Mouse (Mus musculus): ENCODE measurements at regions not wholly inside any gene's neighbourhood (a gene's known extent, or its start where the extent isn't known, plus 50 kb on each side); places are given as distances from the start of the nearest gene placed in this dataset.
A peak's percentile ranks its signal among the peaks of the same experiment; 100 is the strongest.

DNA sequence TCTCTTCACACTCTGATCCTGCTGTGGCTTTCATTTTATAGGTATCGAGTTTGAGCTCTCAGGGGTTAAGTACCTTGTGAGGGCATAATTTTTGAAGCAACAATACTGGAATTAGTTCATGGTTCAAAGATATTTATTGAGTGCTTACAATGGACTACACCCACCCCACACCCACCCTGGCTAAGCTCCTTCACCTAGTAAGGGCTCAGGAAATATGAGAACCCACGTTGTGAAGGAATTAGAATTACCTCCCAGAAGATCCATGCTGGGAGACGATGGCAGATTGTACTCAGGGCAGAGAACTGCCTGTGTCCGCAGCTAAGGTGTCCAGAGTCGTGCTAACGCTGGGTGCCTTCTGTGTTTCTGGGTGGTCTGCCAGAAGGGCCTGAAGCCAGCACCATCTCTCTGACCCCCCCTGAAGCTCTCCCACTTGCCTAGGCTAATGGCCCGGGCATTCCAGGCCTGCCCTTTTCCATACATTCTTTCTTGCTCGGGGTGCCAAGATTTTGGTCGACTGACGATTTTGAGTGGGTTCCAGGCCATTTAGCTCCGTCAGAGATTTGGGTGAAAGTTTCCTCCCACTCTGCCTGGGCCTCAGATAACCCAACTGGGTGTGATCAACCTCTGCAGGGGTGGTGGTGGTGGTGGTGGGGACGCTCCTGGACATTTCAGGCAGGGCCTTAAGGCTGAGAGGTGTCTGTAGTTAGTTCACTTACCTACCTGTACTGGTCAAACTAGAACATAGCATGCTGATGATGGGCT, 67.7 kb upstream of the Bcl6 start:
- H3K27me3 ChIP-seq (ENCODE audit: control insufficient read depth, insufficient read depth, low read length): no peaks in the 10 kb centered on the region
- TF ChIP-seq POLR2A (IDR thresholded peaks at IDR 0.05; ENCODE audit: borderline replicate concordance, insufficient read depth, low read length) (no peak), CTCF (IDR thresholded peaks at IDR 0.05; ENCODE audit: borderline replicate concordance, insufficient read depth, low read depth, low read length) (no peak)
- no peak for DNase-seq
- H3K4me3 ChIP-seq (replicated peaks; ENCODE audit: insufficient read depth, low read depth, low read length): no peak overlapping the region
- no peaks in the 10 kb centered on the region for H3K4me1 ChIP-seq (ENCODE audit: control insufficient read depth, insufficient read depth, low read length)
- WGBS: 41% methylated on average over 12 of the region's 12 CpGs
- no peak overlapping the region for H3K27ac ChIP-seq (ENCODE audit: insufficient read depth, low read length)

GRCm38 (mm10) chr16:24054293-24054692, 65.6 kb upstream of the Bcl6 start:
- H3K27ac ChIP-seq (ENCODE audit: insufficient read depth, low read length): no peak overlapping the region
- 93% methylated on average over 3 of the region's 3 CpGs for WGBS
- no peaks in the 10 kb centered on the region; the same call in 1 of the 2 replicates for H3K4me1 ChIP-seq (ENCODE audit: control insufficient read depth, insufficient read depth, low read length)
- DNase-seq: no peak
- no peaks in the 10 kb centered on the region for H3K27me3 ChIP-seq (ENCODE audit: control insufficient read depth, insufficient read depth, low read length)
- no peak overlapping the region for H3K4me3 ChIP-seq (replicated peaks; ENCODE audit: insufficient read depth, low read depth, low read length)
- no peak for TF ChIP-seq CTCF (IDR thresholded peaks at IDR 0.05; ENCODE audit: borderline replicate concordance, insufficient read depth, low read depth, low read length)
- TF ChIP-seq POLR2A (IDR thresholded peaks at IDR 0.05; ENCODE audit: borderline replicate concordance, insufficient read depth, low read length): no peak

DNA sequence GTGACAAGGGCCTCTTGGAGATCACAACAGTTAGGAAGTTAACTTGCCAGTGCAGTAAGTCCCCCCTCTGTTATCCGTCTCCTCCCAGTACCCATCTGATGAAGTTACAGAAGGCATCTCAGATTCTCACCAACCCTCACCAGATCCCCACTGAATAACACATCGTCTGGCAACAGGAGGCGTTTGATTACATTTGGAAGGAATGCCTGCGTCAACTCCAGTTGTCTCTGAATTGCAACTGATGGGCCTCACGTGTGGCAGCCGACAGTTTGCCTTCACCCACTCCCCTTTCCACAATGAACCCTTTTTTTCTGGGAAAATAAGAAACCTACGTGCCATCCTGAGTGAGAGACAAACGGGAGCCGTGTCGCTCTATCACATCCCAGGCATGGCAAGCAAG, 64.8 kb upstream of the Bcl6 start:
- H3K4me1 ChIP-seq (ENCODE audit: control insufficient read depth, insufficient read depth, low read length): no peaks in the 10 kb centered on the region; the same call in 1 of the 2 replicates
- TF ChIP-seq CTCF (IDR thresholded peaks at IDR 0.05; ENCODE audit: borderline replicate concordance, insufficient read depth, low read depth, low read length) (no peak), POLR2A (IDR thresholded peaks at IDR 0.05; ENCODE audit: borderline replicate concordance, insufficient read depth, low read length) (no peak)
- no peak overlapping the region for H3K4me3 ChIP-seq (replicated peaks; ENCODE audit: insufficient read depth, low read depth, low read length)
- no peak overlapping the region for H3K27ac ChIP-seq (ENCODE audit: insufficient read depth, low read length)
- 87% methylated on average over 10 of the region's 10 CpGs for WGBS
- DNase-seq: no peak
- H3K27me3 ChIP-seq (ENCODE audit: control insufficient read depth, insufficient read depth, low read length): no peaks in the 10 kb centered on the region

GRCm38 (mm10) chr16:24050856-24051640, 62.4 kb upstream of the Bcl6 start:
- DNase-seq: peak; percentile 58 to 70
- H3K4me3 ChIP-seq (replicated peaks; ENCODE audit: insufficient read depth, low read depth, low read length): no peak overlapping the region
- TF ChIP-seq CTCF (IDR thresholded peaks at IDR 0.05; ENCODE audit: borderline replicate concordance, insufficient read depth, low read depth, low read length) (no peak), POLR2A (IDR thresholded peaks at IDR 0.05; ENCODE audit: borderline replicate concordance, insufficient read depth, low read length) (no peak)
- no peaks in the 10 kb centered on the region for H3K27me3 ChIP-seq (ENCODE audit: control insufficient read depth, insufficient read depth, low read length)
- 44% methylated on average over 10 of the region's 10 CpGs for WGBS
- no peak overlapping the region for H3K27ac ChIP-seq (ENCODE audit: insufficient read depth, low read length)
- H3K4me1 ChIP-seq (ENCODE audit: control insufficient read depth, insufficient read depth, low read length): no peaks in the 10 kb centered on the region; the same call in 1 of the 2 replicates

DNA sequence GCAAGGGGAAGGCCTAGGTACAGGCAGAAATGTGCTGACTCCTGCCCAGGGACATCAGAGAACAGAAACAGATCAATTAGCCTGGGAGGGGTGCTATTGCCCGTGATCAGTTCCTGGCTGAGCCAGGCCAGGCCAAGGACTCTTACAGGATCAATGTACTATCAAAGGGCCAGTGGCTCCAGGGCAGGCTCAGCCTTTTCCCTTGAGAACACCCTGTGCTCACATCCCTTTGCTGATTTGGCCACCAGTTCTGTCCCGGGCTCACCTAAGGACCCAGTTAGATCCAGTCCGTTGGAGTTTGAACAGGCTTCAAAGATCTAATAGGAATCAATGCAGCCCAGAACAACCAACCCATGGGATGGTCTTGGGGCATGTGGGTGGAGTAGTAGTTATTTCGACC, 55.1 kb upstream of the Bcl6 start:
- WGBS: 92% methylated on average over 4 of the region's 4 CpGs
- DNase-seq: no peak
- Histone ChIP-seq H3K4me1 (ENCODE audit: control insufficient read depth, insufficient read depth, low read length) (peaks cover 8% of the 10 kb centered on the region), H3K27ac (ENCODE audit: insufficient read depth, low read length) (no peak overlapping the region), H3K27me3 (ENCODE audit: control insufficient read depth, insufficient read depth, low read length) (no peaks in the 10 kb centered on the region), H3K4me3 (replicated peaks; ENCODE audit: insufficient read depth, low read depth, low read length) (no peak overlapping the region)
- no peak for TF ChIP-seq CTCF (IDR thresholded peaks at IDR 0.05; ENCODE audit: borderline replicate concordance, insufficient read depth, low read depth, low read length)
- TF ChIP-seq POLR2A (IDR thresholded peaks at IDR 0.05; ENCODE audit: borderline replicate concordance, insufficient read depth, low read length): no peak

DNA sequence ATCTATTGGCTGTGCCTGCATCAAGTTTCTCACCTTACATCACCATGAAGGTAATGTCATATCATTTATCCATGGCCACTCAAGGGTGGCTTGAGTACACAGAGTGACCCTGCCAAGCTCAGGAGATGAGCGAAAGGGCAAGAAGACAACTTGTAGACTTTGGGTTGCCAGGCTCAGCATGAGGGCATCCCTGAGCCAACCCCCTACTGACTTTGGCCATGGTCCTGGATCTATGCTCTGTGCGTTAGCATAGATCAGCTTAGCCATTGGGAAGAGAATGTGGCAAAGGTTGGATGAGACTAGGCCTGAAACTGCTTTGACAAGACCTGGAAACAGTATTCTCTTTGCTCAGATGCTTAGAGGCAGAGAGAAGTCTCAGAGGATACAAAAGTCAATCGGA, 54.3 kb upstream of the Bcl6 start:
- no peak for TF ChIP-seq POLR2A (IDR thresholded peaks at IDR 0.05; ENCODE audit: borderline replicate concordance, insufficient read depth, low read length)
- no peak for TF ChIP-seq CTCF (IDR thresholded peaks at IDR 0.05; ENCODE audit: borderline replicate concordance, insufficient read depth, low read depth, low read length)

GRCm38 (mm10) chr16:24042216-24042615, 53.6 kb upstream of the Bcl6 start:
- no peak overlapping the region for H3K4me3 ChIP-seq (replicated peaks; ENCODE audit: insufficient read depth, low read depth, low read length)
- H3K27ac ChIP-seq (ENCODE audit: insufficient read depth, low read length): no peak overlapping the region
- no peaks in the 10 kb centered on the region for H3K27me3 ChIP-seq (ENCODE audit: control insufficient read depth, insufficient read depth, low read length)
- DNase-seq: no peak
- peaks cover 8% of the 10 kb centered on the region for H3K4me1 ChIP-seq (ENCODE audit: control insufficient read depth, insufficient read depth, low read length)
- no peak for TF ChIP-seq CTCF (IDR thresholded peaks at IDR 0.05; ENCODE audit: borderline replicate concordance, insufficient read depth, low read depth, low read length)
- no peak for TF ChIP-seq POLR2A (IDR thresholded peaks at IDR 0.05; ENCODE audit: borderline replicate concordance, insufficient read depth, low read length)
- WGBS: 92% methylated on average over 2 of the region's 2 CpGs

More for the DNA sequence above, 54.3 kb upstream of the Bcl6 start:
- H3K27me3 ChIP-seq (ENCODE audit: control insufficient read depth, insufficient read depth, low read length): no peaks in the 10 kb centered on the region
- no peak overlapping the region for H3K4me3 ChIP-seq (replicated peaks; ENCODE audit: insufficient read depth, low read depth, low read length)
- peaks cover 8% of the 10 kb centered on the region for H3K4me1 ChIP-seq (ENCODE audit: control insufficient read depth, insufficient read depth, low read length)
- no peak overlapping the region for H3K27ac ChIP-seq (ENCODE audit: insufficient read depth, low read length)
- 13% methylated on average over 3 of the region's 3 CpGs for WGBS
- peak; percentile 81 to 83 for DNase-seq

Data from cerebellum, adult 2 months (tissue).